Mouse (Mus musculus) embryonic fibroblast, embryonic 13.5 days (primary cell): ENCODE measurements around the gene Lrrc4c. TPM values are rescaled to one million over a fixed set of nuclear protein-coding genes. Genes with fewer than 3 reads are reported as not detected.

Source experiments
- H3K27ac ChIP-seq: 2 replicates; pipeline ENCODE4 v1.5.1; 2012; ENCODE audit warnings: low read length, control low read depth, inconsistent platforms; ENCODE audit not compliant: insufficient read depth
- H3K4me1 ChIP-seq: 2 replicates; pipeline ENCODE4 v1.6.1; 2011; ENCODE audit warnings: low read length; ENCODE audit not compliant: control insufficient read depth, insufficient read depth
- H3K4me3 ChIP-seq: 2 replicates; pipeline ENCODE4 v1.5.1; 2011; ENCODE audit warnings: mild to moderate bottlenecking, control low read depth, low read length; ENCODE audit not compliant: insufficient read depth
- CTCF ChIP-seq: IDR thresholded peaks from 2 replicates; pipeline ENCODE4 v1.5.1; 2011; ENCODE audit warnings: mild to moderate bottlenecking, control low read depth, low read length, moderate library complexity, borderline replicate concordance; ENCODE audit not compliant: insufficient read depth
- POLR2A ChIP-seq: IDR thresholded peaks from 2 replicates; pipeline ENCODE4 v1.6.1; 2011; ENCODE audit warnings: low read depth, mild to moderate bottlenecking, control low read depth, low read length, moderate library complexity
- polyA plus RNA-seq: library from polyadenylated mRNA; stranded (reverse); fragments of >200 nt; gene quantifications from 2 replicates; pipeline ENCODE4 v1.2.4, GENCODE M21; 2011; ENCODE audit warnings: low read depth; ENCODE audit not compliant: missing spikeins, insufficient read length

Lrrc4c gene
- polyA plus RNA-seq, result 6.3 and 6.5 TPM in 2 replicates

DNA sequence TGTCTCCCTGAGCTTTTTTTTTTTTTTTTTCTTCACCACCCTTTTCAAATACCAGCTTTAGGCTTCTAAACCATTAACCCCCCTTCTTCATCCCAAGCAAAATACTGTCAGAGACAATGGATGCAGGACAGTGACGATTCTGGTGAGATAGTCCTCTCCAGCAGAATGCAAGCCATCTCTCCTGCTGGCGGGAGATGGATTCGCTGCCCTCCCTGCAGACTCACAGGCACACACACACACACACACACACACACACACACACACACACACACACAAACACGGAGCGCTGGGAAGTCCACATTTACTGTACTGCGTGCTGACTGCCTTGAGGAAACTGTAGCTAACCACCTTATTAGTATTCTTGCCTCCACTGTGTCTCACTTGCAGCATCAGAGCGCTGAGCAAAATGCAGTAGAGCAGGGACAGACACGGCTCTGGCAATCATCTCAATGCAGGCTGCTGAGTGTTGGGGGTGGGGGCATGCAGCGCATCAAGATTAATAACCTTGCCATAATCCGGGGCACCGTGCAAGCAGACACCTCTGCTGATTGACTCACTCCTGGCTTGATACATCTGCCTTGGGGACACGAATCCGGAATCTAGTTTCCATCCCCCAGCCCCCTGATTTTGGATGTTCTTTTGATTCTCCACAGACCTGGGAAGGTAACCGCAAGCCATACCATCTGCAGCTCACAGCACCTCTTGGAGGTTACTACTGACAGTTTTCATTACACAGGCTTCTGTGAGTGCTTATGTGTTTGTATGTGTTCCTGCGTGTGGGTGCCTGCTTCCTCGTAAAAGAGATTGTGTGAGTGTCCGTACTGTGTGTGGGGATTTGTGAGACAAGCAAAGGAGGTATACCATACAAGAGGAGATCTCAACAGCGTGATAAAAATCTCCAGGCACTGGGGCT lies at the start of gene Lrrc4c:
Gene Lrrc4c, plus strand, starts transcription at position 783 of the 913 bp plus-strand sequence.
- H3K4me1 ChIP-seq, result 0 out of 2 replicates have a peak, but pooled peaks cover 4% of the 10 kb centered on the region
- TF ChIP-seq CTCF (no peak), POLR2A (no peak)
- H3K4me3 ChIP-seq, result peak within 1 kb of the TSS; percentile 2; the same call in 1 of the 2 replicates
- no peak within 1 kb of the TSS for H3K27ac ChIP-seq

DNA sequence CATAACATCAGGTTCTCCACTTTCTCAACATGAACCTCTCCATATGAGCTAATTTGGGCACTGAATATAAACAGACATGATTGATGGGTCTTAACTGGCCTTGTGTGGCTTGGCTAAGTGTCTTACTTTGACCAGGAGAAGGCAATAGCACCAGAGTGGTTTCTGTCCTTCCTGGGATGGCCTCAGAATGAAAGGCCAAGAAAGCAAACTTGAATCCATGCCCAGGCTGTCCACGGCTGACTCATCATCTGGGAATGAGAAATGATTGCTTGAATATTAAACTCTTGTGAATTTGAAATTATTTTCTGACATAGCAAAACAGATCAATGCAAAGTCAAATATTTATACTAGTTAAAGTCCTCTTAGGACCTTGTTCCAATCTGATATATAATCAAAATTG lies 42.9 kb upstream of the Lrrc4c start:
- Histone ChIP-seq H3K27ac (no peak overlapping the region), H3K4me3 (no peak overlapping the region), H3K4me1 (peaks cover 3% of the 10 kb centered on the region; the same call in 1 of the 2 replicates)
- TF ChIP-seq POLR2A (no peak), CTCF (no peak)

DNA sequence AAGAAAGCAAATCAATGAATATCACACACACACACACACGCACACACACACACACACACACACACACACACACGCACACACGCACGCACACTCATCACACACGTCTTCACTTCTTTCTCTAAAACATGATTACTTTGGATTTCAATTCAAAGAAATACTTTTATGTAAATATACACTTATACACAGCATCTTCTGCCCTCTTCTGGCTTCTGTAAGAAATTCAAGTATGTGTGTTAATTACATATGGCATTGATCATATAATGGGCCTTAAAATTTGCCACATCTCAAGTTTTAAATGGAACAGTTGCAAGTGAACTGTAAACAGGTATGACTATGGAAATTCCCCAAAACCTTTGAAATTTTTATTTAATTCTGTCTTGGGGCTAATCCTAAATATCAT lies 35.0 kb upstream of the Lrrc4c start:
- TF ChIP-seq POLR2A (no peak), CTCF (no peak)
- no peak overlapping the region for H3K27ac ChIP-seq
- H3K4me1 ChIP-seq, result no peaks in the 10 kb centered on the region
- no peak overlapping the region for H3K4me3 ChIP-seq

DNA sequence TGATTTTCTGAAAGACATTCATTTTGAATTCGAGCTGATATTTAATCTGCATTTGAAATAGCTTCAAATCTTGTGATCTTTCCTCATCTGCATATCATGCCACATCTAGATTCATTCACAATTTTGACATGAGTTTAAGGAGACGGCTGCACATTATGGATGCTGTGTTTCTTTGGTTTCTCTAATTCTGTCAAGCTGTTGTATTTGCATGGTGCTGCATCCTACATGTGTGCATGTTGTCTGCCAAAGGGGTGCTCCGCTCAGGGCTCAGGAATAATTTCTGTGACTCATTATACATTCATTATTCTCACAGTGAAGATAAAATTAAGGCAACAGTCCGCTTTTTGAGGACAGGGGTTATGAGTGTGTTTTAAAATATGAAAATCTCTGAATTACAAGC lies 30.5 kb upstream of the Lrrc4c start:
- H3K27ac ChIP-seq, result no peak overlapping the region
- TF ChIP-seq CTCF (no peak), POLR2A (no peak)
- H3K4me3 ChIP-seq, result no peak overlapping the region
- no peaks in the 10 kb centered on the region for H3K4me1 ChIP-seq

DNA sequence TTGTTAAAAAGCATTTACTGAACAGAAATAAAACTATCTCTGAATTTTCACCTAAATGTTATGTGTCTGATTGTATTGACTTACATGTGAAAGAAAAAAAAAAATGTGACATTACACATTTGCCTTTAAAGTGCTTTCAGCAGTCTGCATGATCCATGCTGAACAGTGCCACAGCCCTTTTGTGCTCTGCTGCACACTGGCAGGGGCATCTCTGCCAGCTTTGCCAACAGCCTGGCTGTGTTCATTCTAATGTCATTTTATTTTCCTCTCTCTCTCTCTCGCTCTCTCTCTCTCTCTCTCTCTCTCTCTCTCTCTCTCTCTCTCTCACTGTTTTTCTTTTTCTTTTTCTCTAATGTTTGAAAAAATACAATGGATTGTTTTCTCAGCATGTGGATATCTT lies 27.4 kb upstream of the Lrrc4c start:
- Histone ChIP-seq H3K27ac (no peak overlapping the region), H3K4me1 (no peaks in the 10 kb centered on the region)
- TF ChIP-seq CTCF (no peak), POLR2A (no peak)

DNA sequence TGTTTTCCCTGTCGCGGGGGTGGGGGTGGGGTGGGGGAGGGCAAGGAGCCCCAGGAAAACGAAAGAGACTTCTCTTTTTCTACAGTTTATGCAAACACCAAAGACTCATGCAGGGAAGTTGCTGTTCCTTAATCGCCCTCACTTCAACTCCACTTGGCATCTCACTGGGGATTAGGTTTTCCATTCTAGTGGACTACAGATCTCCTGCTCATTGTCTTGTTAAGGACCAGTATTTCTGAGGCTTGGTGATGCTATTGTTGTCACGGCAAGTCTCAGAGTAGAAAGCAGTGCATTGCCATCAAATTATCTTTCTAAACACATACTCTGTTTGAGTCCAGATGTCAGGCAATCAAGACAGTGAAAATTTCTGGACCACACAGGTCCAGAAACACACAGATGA lies 2.9 kb upstream of the Lrrc4c start:
- H3K4me3 ChIP-seq, result no peak overlapping the region

More for the DNA sequence above, 27.4 kb upstream of the Lrrc4c start:
- no peak overlapping the region for H3K4me3 ChIP-seq

DNA sequence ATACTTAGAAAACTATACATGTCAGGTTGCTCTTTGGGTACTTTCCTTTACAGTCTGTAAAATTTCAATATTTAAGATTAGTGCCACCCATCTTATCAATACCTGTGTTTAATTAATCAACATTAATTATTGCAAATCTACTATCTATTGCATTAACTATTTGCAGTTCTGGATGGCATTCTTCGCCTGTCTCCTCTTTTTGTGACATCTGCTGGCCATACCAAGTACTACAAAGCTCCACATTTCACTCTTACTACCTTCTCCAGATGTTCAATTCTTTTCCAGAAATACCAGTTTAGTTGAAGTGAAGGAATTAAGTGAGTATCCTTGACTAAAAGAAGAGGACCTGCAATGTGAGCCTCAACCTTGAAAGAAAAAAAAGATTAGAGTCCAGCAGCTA lies 1.4 kb upstream of the Lrrc4c start:
- no peak for TF ChIP-seq CTCF
- TF ChIP-seq POLR2A, result no peak
- Histone ChIP-seq H3K4me3 (no peak overlapping the region), H3K27ac (no peak overlapping the region), H3K4me1 (0 out of 2 replicates have a peak, but pooled peaks cover 4% of the 10 kb centered on the region)

More for the DNA sequence above, 2.9 kb upstream of the Lrrc4c start:
- TF ChIP-seq CTCF (no peak), POLR2A (no peak)
- Histone ChIP-seq H3K27ac (no peak overlapping the region), H3K4me1 (0 out of 2 replicates have a peak, but pooled peaks cover 4% of the 10 kb centered on the region)

DNA sequence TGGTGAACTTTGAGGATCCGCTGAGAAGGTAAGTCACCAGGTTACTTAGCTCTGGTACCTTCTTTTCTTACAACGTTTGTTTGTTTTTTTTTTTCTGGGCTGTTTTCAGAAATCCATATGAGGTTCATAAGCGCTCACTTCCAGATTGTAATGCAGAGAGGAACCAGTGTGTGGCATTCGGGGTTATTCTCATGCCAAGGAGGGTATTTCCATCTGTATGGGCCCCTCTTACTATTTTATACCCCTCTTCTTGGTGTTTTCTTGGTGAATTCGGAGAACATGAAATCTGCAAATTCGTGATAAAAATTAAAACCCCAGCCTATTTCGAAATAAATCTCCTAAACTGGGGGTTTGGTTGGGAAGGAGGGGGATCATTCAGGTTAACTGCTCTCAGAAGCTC lies 587 bp downstream of the Lrrc4c start:
- TF ChIP-seq POLR2A (no peak), CTCF (no peak)
- Histone ChIP-seq H3K4me1 (0 out of 2 replicates have a peak, but pooled peaks cover 4% of the 10 kb centered on the region), H3K4me3 (no peak overlapping the region), H3K27ac (no peak overlapping the region)

DNA sequence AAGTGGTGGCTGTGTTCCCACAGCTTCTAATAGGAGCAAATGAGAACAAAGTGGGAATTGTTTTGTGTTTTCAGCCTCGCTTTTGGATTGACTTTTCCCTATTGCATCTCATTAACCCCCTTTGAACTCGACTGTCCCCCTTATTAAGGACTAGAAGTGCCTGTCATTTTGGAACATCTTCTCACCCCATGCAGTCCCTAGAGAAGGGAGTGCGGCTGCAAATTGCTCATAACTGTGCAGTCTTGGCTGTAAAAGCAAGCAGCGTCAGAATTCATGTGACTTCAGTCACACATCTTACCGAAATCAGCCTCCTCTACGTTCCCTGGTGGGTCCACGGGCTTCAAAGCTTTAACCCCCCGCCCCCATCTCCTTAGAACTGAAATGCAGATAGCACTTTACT lies 1.2 kb downstream of the Lrrc4c start:
- no peak overlapping the region for H3K27ac ChIP-seq
- H3K4me1 ChIP-seq, result 0 out of 2 replicates have a peak, but pooled peaks cover 4% of the 10 kb centered on the region
- no peak overlapping the region for H3K4me3 ChIP-seq
- no peak for TF ChIP-seq POLR2A
- TF ChIP-seq CTCF, result no peak

DNA sequence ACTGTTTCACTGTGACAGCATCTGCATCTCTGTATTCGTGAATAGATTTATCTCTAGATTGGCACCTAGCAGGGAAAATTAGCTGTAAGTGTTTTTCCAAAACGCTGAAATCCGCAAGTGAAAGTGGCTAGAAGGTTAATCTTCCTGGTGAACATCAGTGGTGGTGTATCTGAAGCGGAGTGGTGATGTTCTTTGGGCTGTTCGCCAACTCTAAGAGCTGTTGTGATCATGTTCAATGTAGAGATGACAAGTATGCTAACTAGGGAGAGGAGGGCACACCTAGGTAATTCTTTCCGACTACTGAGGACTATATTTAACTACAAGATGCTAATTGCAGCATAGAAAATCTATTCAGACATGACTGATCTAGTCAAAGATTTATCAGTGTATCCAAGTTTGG lies 1.7 kb downstream of the Lrrc4c start:
- Histone ChIP-seq H3K27ac (no peak overlapping the region), H3K4me3 (no peak overlapping the region), H3K4me1 (0 out of 2 replicates have a peak, but pooled peaks cover 4% of the 10 kb centered on the region)
- TF ChIP-seq POLR2A, result no peak
- no peak for TF ChIP-seq CTCF

DNA sequence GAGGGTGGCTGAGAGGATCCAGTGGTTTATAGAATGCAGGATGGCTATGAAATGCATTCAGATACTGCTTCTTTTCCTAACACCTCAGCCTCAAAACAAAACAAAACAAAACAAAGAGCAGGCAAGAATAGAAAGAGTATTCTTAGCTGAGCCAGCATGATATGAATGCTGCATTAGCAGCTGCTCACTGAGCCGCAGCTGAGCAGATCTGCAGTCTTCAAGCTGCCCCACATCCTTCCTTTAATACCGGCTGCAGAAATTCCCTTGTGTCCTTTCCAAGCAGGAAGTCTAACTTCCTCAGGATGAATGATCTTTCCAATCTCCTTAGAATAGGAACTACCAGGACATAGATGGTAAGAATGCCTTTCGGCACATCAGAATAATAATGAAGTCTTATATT lies 16.7 kb downstream of the Lrrc4c start:
- Histone ChIP-seq H3K4me3 (no peak overlapping the region), H3K4me1 (no peaks in the 10 kb centered on the region), H3K27ac (no peak overlapping the region)
- no peak for TF ChIP-seq CTCF
- no peak for TF ChIP-seq POLR2A
